Mouse (Mus musculus): ENCODE results near the gene Ttc19.

DNA sequence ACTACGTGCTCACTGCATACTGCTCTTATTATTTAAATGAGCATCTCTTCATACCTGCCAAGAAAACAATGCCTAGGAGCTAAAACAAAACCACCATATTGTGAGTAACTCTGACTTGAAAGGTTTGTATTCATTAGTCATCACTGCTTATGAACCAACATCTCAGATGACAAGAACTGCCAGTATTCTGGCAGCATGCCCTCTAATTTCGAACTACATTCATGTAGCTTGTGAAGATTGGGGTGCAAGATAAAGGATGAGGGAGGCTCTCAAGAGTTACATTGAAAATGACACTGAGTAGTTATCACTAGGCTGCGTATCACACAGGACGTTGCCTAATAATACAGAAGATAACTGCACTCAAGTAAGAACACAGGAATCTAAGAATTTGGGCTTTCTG lies 51.0 kb downstream of the Ttc19 start:
- TF ChIP-seq HCFC1 (IDR thresholded peaks at IDR 0.05; ENCODE audit: borderline replicate concordance, insufficient read depth, low read length), result no peak
- no peak for TF ChIP-seq MAFK (IDR thresholded peaks at IDR 0.05; ENCODE audit: insufficient read depth, low read depth, low read length)
- TF ChIP-seq ZC3H11A (IDR thresholded peaks at IDR 0.05; ENCODE audit: borderline replicate concordance, low read depth, low read length), result no peak
